Mouse (Mus musculus) left cerebral cortex, postnatal 25 days (tissue): ENCODE data around the gene Ube3c. TPM values are rescaled to one million over a fixed set of nuclear protein-coding genes. Genes with fewer than 3 reads are reported as not detected.
A peak's percentile ranks its signal among the peaks of the same experiment; 100 is the strongest.
"Not testable (repeated sequence)": the region's sequence is repeated elsewhere in the genome, so short reads cannot be mapped to it uniquely, and the experiment has no call there.

Experiments
- DNase-seq, 2 experiments: peaks; one replicate each; pipeline ENCODE4 v3.0.0; 2022; ENCODE audit warnings: low spot score in 2 of 2, mixed read lengths in 1 of 2
- intact Hi-C: fragments of 180-260 bp; cut with DNase I; formaldehyde crosslinking; loops from one replicate; pipeline ENCODE4 v1.15.1; 2025
- total RNA-seq, 2 experiments: library from RNA; stranded (reverse); gene quantifications; 2 replicates each; pipeline ENCODE4 v1.2.3; 2021

Ube3c gene
- total RNA-seq, 2 experiments from 2014 or later: 72.8 to 76.5 TPM

GRCm38 (mm10) chr5:29661246-29661645, 92.2 kb downstream of the Ube3c start:
- DNase-seq, intact Hi-C loops: not testable (repeated sequence)

GRCm38 (mm10) chr5:29665391-29665790, 96.3 kb downstream of the Ube3c start:
- intact Hi-C loops: no loop called here
- DNase-seq: no peak

- intact Hi-C loops: no loop called here
- DNase-seq: no peak
Observed at GRCm38 (mm10) chr5:29672551-29672950, 103.5 kb downstream of the Ube3c start.

GRCm38 (mm10) chr5:29674305-29674704, 105.3 kb downstream of the Ube3c start:
- intact Hi-C loops: no loop called here
- DNase-seq: no peak

- intact Hi-C loops: no loop called here
Observed at GRCm38 (mm10) chr5:29676445-29676844, 107.4 kb downstream of the Ube3c start.

GRCm38 (mm10) chr5:29685085-29685484, 116.0 kb downstream of the Ube3c start:
- intact Hi-C loops: no loop called here
- no peak for DNase-seq

More at GRCm38 (mm10) chr5:29676445-29676844, 107.4 kb downstream of the Ube3c start:
- no peak for DNase-seq

- intact Hi-C loops: loop anchor here (2.0 kb wide), 1 partner anchor 299 kb away; no protein-coding TSS in a partner anchor
- DNase-seq: no peak
Observed at GRCm38 (mm10) chr5:29687671-29688070, 118.6 kb downstream of the Ube3c start.

- no peak for DNase-seq
- intact Hi-C loops: loop anchor here (2.0 kb wide), 1 partner anchor 300 kb away; no protein-coding TSS in a partner anchor
Observed at GRCm38 (mm10) chr5:29688352-29688751, 119.3 kb downstream of the Ube3c start.

GRCm38 (mm10) chr5:29698493-29698892, 129.5 kb downstream of the Ube3c start:
- intact Hi-C loops: no loop called here
- no peak for DNase-seq

GRCm38 (mm10) chr5:29699520-29700202, 130.6 kb downstream of the Ube3c start:
- DNase-seq: peak in 1 of 2 experiments; percentile 35
- intact Hi-C loops: no loop called here

- intact Hi-C loops: no loop called here
- DNase-seq: no peak
Observed at GRCm38 (mm10) chr5:29707241-29707640, 138.2 kb downstream of the Ube3c start.

- DNase-seq: no peak
- intact Hi-C loops: no loop called here
Observed at GRCm38 (mm10) chr5:29708258-29708657, 139.2 kb downstream of the Ube3c start.

GRCm38 (mm10) chr5:29711631-29712030, 142.6 kb downstream of the Ube3c start:
- intact Hi-C loops: no loop called here

GRCm38 (mm10) chr5:29712906-29713305, 143.9 kb downstream of the Ube3c start:
- DNase-seq: no peak
- intact Hi-C loops: no loop called here

More at GRCm38 (mm10) chr5:29711631-29712030, 142.6 kb downstream of the Ube3c start:
- peak in 1 of 2 experiments; percentile 75 for DNase-seq

- intact Hi-C loops: no loop called here
- DNase-seq: no peak
Observed at GRCm38 (mm10) chr5:29721159-29721558, 152.1 kb downstream of the Ube3c start.

- intact Hi-C loops: no loop called here
- no peak for DNase-seq
Observed at GRCm38 (mm10) chr5:29725369-29725768, 156.3 kb downstream of the Ube3c start.

Other genes starting within 250 kb of the Ube3c start
- gene Lmbr1, start 190.9 kb upstream of the Ube3c start, total RNA-seq: 10 to 100 TPM; 30.4 to 30.5 TPM
- 10 to 100 TPM; 19.2 to 24.8 TPM for gene Nom1, start 134.6 kb upstream of the Ube3c start, total RNA-seq
- not detected for gene Mnx1, start 90.8 kb upstream of the Ube3c start, total RNA-seq
- 100 to 1,000 TPM; 165 to 179 TPM for gene Dnajb6, start 166.4 kb downstream of the Ube3c start, total RNA-seq
- gene Gm5129, start 166.7 kb downstream of the Ube3c start, total RNA-seq: 1 to 10 TPM in 1 of 2 experiments, not detected in 1; 2.0 TPM